Mouse (Mus musculus) bone marrow, adult 2 months (tissue): Measurements from ENCODE around the gene Fam186b.

Source experiments
- CTCF ChIP-seq: fragments of 200-500 bp; IDR thresholded peaks from 2 replicates; pipeline ENCODE4 v1.5.1; 2011; ENCODE audit warnings: low read length, control low read depth; ENCODE audit not compliant: control insufficient read depth, insufficient read depth
- POLR2A ChIP-seq: fragments of 200-500 bp; IDR thresholded peaks from 2 replicates; pipeline ENCODE4 v1.6.1; 2011; ENCODE audit warnings: low read depth, mild to moderate bottlenecking, control low read depth, low read length, borderline replicate concordance; ENCODE audit not compliant: control insufficient read depth

DNA sequence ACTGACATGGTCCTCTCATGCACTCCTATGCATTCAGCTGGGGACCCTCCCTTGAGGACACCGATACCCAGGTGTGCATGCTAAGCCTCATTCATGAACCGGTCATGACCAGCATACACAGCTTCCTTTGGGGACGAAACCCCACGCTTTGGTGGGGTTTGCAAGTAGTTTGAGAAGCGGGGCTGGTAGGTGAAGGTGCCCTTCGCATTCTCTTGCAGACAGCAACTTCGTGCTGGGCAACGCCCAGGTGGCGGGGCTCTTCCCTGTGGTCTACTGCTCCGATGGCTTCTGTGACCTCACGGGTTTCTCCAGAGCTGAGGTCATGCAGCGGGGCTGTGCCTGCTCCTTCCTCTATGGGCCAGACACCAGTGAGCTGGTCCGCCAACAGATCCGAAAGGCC lies 69.6 kb downstream of the Fam186b start:
- no peak for TF ChIP-seq POLR2A
- no peak for TF ChIP-seq CTCF
